Mouse (Mus musculus): ENCODE results near the gene Dtx3l. TPM values are rescaled to one million over a fixed set of nuclear protein-coding genes. Genes with fewer than 3 reads are reported as not detected.
"Not testable (repeated sequence)": the region's sequence is repeated elsewhere in the genome, so short reads cannot be mapped to it uniquely, and the experiment has no call there.

Dtx3l gene
- 1 to 10 TPM; 2.2 TPM for total RNA-seq (2021)

- DNase-seq = peak; percentile 30
- intact Hi-C loops (cut with DNase I) = no loop called here
Observed at GRCm38 (mm10) chr16:35938211-35939151, at the start of gene Dtx3l, which contains the start of gene Parp9. TSS of gene Dtx3l (minus strand) at chr16:35939151. TSS of gene Parp9 (plus strand) at chr16:35938470.

DNA sequence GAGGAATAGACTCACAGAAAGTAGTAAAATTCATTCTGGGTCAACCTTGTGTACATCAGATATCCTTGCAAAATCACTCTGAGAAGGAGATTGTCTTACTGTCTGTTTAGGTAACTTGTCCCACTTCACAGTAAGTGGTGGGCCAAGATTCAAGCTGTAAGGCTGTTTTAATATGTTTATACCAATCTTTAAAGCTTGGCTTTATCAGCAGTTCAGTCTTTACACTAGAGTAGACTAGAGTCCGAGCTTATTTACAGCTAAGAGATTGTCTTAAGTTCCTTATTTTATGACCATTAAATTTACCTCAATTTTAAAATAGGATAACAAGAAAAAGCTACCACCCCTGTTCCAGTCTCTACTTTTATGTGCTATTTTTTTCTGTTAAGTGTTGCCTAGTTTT, 49.0 kb upstream of the Dtx3l start:
- intact Hi-C loops (cut with DNase I) = no loop called here
- no peak for DNase-seq

DNA sequence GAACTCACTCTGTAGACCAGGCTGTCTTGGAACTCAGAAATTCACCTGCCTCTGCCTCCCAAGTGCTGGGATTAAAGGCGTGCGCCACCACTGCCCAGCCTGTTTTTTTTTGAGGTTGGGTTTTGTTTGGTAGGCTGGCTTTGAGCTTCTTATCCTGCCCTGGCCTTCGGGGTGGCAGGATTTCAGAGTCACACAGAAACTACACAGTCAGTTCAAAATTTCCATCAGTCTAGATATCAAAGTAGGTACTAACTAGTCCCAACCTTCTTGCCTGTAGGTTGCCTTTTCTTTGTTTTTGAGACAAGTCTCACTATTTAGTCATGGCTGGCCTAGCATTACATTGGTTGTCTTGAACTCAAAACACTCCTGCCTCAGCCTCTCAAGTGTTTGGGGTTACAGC, 45.5 kb upstream of the Dtx3l start:
- DNase-seq = no peak
- intact Hi-C loops (cut with DNase I) = no loop called here

- DNase-seq = peak; percentile 74
- intact Hi-C loops (cut with DNase I) = no loop called here
Observed at GRCm38 (mm10) chr16:35983517-35984101, 44.7 kb upstream of the Dtx3l start.

DNA sequence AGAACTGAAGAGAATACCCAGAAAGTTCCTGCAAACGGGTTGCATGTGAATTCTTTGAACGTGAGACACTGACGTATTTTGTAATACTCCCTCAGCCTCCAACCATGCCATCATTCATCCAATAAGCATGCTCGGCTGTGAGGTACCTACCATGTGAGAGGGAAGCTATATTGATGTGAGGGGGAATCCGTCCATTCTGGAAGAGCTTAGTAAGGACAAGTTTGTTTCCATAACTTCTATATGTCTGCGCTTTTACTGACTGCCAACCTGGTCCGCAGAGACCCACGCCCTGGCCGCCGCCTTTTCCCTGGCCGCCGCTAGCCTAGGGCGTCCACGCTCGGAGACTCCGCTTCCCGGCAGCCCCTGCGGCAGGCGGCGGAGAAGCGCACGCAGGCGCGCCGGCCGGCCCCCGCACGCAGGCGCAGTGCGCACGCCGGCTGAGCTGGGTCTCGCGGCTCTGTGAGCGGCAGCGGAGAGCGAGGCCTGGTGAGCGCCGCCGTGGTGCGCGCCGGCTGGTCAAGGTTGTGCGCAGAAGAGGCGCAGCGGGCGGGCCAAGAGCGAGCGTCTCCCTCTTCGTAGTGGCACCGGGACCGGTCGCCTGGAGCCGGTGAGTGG, 44.1 kb upstream of the Dtx3l start:
- DNase-seq = peak; percentile 91
- intact Hi-C loops (cut with DNase I) = no loop called here

DNA sequence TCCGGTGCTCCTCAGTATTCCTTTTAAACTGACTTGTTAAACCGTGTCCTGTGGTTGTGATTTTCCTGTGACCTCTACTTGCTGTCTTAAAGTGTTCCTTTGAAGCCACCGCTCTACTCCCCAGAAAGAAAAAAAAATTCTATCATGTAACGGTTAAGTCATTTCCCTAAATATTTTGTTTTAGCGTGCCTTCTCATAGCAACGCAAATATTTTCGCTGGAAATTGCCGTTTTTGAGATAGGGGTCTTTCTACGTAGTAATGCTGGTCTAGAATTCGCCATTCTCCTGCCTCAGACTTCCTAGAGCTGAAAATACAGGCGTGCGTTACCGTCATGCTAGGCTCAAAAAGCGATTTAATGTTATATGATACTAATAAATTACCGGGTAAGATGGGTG, 43.6 kb upstream of the Dtx3l start:
- intact Hi-C loops (cut with DNase I) = no loop called here
- DNase-seq = peak; percentile 2

GRCm38 (mm10) chr16:35981363-35981821, 42.4 kb upstream of the Dtx3l start:
- peak; percentile 99 for DNase-seq
- intact Hi-C loops (cut with DNase I) = no loop called here

DNA sequence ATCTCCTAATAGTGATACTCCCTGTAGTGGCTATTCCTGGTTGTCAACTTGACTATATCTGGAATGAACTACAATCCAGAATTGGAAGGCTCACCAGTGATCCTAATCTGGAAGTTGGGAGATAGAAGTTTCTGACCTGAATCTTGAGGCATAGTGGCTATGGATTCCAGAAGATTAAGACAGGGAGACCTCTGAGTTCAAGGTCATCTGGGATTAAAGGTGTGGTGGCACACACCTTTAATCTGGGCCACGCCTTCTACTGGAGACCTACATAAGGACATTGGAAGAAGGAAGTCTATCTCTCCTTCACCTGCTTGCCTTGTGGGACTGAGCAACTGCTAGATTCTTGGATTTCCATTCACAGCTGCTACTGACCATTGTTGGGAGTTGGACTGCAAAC, 39.5 kb upstream of the Dtx3l start, which contains the start of gene Kpna1:
TSS of gene Kpna1 (plus strand) at position 301 of the 400 bp plus-strand sequence.
- intact Hi-C loops (cut with DNase I) = not testable (repeated sequence)

DNA sequence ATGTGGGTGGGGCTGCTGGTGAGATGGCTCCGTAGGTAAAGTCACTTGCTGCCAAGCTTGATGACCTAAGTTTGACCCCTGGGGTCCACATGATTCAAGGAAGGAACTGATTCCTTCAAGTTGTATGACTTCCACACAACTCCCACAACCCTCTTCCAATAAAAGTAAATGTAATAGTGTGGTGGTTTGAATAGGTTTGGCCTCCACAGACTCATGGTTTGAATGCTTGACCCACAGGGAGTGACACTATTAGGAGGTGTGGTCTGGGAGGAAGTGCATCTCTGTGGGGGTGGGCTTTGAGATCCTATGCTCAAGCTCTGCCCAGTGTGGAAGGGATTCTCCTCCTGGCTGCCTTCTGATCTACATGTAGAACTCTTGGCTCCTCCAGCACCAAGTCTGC, 35.1 kb upstream of the Dtx3l start:
- intact Hi-C loops (cut with DNase I) = no loop called here
- DNase-seq = no peak

More for the DNA sequence above, 39.5 kb upstream of the Dtx3l start, which contains the start of gene Kpna1:
- DNase-seq = not testable (repeated sequence)

GRCm38 (mm10) chr16:35968149-35968548, 29.2 kb upstream of the Dtx3l start:
- DNase-seq = no peak
- intact Hi-C loops (cut with DNase I) = no loop called here

- no peak for DNase-seq
- intact Hi-C loops (cut with DNase I) = no loop called here
Observed at GRCm38 (mm10) chr16:35967319-35967718, 28.4 kb upstream of the Dtx3l start.

- intact Hi-C loops (cut with DNase I) = no loop called here
- DNase-seq = no peak
Observed at GRCm38 (mm10) chr16:35966411-35967115, 27.6 kb upstream of the Dtx3l start.

DNA sequence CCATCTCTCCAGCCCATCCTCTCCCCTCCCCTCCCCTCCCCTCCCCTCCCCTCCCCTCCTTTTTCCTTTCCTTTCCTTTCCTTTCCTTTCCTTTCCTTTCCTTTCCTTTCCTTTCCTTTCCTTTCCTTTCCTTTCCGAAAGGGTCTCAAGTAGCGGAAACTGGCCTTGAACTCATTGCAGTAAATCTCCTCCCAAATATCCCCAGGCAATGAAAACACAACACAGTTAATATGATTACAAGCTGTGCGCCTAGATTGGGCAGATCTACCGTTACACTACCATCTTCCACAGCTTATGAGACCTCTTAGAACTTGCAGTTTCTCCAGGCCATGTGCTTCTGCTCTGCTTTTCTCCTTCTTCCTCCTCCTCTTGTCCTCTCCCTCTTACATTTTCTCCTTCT, 27.0 kb upstream of the Dtx3l start:
- intact Hi-C loops (cut with DNase I); DNase-seq: not testable (repeated sequence)

DNA sequence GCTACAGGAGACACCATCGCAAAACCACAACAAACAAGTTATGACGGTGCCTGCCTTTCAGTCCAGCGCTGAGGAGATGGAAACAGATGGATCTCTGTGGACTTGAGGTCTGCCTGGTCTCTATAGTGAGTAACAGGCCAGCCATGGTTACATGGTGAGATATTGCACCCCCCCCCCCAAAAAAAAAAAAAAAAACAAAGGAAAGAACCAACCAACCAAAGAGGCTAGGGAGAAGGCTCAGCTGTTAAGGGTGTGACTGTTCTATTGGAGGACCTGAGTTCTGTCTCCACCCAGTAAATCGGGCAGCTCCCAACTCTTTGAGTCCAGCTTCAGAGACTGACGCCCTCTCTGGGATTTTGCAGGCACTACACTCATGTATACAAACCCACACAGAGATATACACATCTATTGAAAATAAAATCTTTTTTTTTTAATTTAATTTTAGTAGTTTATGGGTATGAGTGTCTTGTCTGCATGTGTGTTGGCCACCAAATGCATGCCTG, 13.7 kb upstream of the Dtx3l start:
- intact Hi-C loops (cut with DNase I) = no loop called here
- no peak for DNase-seq

- intact Hi-C loops (cut with DNase I) = no loop called here
- no peak for DNase-seq
Observed at GRCm38 (mm10) chr16:35951216-35951615, 12.3 kb upstream of the Dtx3l start.

- intact Hi-C loops (cut with DNase I) = no loop called here
- DNase-seq = no peak
Observed at GRCm38 (mm10) chr16:35949264-35949663, 10.3 kb upstream of the Dtx3l start.

DNA sequence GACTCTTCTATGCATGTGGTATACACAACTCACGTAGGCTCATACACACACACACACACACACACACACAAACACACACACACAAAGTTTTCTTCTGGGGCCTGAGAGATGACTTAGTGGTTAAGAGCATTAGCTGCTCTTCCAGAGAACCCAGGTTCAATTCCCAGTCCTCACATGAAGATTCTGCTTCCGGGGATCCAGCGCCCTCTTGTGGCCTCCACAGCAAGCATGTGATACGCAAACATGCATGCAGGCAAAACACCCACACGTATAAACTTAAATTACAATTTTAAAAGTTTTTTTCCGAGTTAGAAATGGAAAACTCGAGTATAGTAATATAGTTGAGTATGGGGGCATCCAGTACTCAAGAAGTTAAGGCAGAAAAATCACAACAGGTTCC, 2.4 kb upstream of the Dtx3l start:
- intact Hi-C loops (cut with DNase I) = no loop called here
- DNase-seq = no peak

- intact Hi-C loops (cut with DNase I) = no loop called here
Observed at GRCm38 (mm10) chr16:35939690-35940089, 739 bp upstream of the Dtx3l start.

GRCm38 (mm10) chr16:35939261-35939660, 310 bp upstream of the Dtx3l start:
- intact Hi-C loops (cut with DNase I) = no loop called here
- no peak for DNase-seq

More at GRCm38 (mm10) chr16:35939690-35940089, 739 bp upstream of the Dtx3l start:
- DNase-seq = peak; percentile 70

DNA sequence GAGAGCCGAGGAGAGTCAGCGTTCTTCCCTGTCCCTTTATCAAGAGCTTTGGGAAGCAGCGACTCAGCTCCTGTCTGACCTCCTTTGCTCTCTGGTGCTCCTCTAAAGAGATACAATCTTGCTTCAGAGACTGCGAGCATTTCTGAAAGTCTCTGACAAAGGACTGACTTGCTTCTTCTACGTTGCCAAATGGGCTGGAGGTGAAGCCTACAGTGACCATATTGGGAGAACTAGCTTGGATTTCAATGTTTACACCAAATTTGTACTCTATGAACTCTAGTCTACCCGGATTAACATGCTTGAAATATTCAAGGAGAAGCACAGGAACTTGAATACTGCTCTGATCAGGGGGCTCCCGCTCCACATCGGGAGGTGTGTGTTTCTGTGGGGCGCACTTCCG, 5.8 kb downstream of the Dtx3l start:
- DNase-seq = no peak

More for the DNA sequence above, 5.8 kb downstream of the Dtx3l start:
- intact Hi-C loops (cut with DNase I) = no loop called here
